Mouse (Mus musculus): ENCODE measurements around the gene Ror2.
A peak's percentile ranks its signal among the peaks of the same experiment; 100 is the strongest.

Ror2 gene

DNA sequence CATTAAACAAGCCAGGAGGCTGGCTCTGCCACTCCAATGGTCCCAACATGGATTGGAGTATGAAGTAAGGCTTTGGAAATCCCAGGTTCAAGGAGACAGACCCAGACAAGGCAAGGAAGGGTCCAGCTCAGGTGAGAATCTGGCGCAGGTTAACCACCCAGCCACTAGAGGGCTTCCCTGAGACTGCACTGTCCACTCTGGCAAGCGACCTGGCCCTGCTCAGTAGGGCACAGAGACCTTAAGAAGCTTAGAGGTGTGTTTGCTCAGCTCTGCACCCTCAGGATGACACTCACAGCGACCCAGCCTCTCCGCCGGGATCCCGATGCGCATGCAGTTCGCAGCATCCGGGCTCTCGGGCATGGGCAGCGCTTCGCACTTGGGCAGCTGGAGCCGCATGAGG is 167.5 kb downstream of the Ror2 start:
- peak; percentile 48 for DNase-seq

DNA sequence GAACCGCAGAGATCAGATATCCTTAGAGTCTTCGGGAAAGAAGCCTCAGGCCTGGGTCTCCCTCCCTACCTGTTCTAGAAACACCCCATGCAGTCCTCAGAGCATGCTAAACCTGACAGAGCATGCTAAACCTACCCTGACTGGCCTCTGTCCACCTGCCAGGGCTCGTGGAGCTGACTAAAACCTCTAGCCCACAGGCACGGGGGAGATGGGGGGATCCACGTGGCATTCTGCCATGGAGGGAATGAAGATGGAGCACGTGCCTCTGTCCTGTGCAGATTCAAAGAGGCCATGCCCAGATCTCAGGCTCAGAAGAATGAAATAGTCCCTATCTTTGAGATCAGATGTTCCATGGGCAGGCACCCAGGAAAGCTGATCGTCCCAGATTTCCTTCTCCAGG is 168.0 kb downstream of the Ror2 start:
- DNase-seq, result no peak

DNA sequence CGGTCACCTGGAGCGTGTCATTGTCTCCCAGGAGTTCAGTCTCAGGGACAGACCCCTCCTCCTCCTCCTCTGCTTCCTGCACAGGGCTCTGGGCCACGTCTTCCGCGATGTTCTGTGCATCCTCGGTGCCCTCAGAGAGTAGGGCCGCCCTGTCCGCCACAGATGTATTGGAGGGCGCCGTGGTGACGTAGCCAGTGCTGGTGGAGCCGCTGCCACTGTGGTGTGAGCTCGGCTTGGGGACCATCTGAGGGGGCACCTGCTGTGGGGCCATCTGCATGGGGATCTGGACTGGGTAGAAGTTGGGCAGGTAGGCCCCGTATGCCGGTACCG is 175.7 kb downstream of the Ror2 start:
- DNase-seq, result no peak

DNA sequence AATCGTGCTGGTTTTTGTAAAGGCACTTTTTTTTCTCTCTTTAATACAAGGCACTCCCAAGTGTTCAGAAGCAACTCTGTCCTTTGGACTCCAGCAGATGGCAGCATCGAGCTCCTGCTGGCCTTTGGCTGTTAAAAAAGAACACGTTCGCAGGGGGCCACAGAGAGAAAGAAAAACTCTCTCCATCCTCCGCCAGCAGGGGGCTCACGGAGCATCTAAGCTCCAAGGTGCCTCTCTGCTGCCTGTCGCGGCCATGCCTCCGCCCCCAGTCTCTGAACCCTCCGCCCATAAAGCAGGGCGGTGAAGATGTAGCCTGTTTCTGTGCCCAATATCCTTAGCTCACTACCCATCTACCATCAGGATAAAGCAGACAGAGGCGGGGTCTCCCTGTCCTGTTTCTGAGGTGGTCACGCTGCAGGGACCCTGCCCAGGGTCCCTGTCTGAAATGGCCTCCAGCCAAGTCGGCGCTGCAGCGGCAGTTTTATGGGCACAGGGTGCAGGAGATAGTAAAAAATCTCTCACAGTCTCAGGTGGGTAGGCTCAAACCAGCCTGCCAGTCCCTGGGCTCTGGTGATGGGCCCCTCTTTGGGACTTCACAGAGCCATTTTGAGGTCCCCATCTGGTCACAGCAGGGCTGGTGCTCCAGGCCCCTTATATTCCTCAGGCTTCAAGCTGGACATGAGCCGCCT is 176.2 kb downstream of the Ror2 start:
- DNase-seq, result peak; percentile 87

DNA sequence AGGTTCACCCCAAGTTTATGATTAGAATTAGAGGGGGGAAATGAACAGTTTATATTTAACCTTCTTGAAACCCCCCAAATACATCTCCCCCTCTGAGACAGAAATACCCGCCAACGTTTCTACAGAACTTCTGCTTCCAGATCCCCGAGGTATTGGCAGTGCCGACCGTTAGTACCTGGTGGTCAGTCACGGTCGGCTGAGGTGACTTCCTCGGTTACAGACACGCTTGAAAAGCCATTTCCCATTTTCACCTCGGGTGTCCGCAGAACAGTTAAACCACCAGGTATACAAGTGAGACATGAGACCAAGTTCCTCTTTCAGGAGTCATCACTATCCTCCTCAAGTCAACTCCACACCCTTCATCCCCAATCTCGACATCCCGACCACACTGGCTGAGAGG is 179.2 kb downstream of the Ror2 start:
- DNase-seq, result no peak

DNA sequence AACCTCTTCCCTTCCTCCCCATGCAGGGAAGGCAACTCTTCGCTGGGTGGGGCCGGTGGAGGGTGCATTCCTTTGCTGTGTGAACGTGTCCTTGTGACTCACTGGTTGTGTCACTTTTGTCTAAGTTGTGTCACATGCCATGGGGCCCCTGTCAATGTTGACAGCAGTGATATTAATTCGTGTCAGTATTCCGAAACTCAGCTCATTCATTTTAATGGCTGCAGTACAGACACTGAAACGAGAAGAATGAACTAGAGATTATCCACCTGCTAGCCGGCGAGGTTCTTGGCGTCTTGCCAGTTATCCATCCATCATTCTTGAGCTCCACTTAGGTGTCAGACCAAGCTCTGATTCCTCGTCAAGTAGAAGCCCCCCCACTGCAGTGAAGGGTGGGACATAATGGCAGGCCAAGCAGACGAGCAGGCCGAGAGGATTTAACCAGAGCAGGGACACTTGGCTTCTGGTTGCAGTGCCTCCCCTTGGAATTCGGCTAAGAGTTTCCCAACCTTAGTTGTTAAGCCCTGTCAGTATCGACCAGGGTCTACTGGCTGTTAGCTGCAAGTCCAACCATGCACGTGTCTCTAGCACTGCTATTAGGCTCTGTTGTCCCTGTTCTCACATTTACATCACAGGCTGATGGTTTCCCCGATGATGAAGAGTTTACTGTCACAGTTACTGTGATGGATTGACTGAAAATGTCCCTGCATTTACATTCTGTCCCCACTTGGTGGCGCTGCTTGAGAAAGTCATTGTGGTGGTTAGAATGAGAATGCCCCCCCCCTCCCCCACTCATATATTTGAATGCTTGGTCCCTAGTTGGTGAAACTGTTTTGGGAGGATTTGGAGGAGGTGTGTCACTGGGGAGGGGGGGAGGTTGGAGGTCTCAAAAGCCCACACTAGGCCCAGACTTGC is 185.9 kb downstream of the Ror2 start:
- DNase-seq, result no peak

DNA sequence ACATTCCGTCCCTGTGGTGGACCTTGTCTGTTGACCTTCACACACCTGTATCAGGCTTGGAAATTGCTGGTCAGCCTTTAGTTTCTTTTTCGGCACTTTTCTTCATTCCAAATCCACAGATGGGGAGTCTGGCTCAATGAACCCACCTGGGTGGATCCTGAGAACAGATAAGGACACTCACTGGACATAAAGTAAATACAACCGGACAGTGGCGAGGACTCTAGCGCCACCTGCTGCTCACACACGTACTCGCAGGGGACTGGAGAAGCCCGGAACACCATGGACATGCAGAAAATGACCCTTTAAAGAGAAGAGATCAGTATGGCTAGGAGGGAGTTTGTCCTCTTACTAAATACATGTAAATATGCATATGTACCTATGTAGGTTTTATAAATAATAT is 189.3 kb downstream of the Ror2 start:
- peak; percentile 85 for DNase-seq

DNA sequence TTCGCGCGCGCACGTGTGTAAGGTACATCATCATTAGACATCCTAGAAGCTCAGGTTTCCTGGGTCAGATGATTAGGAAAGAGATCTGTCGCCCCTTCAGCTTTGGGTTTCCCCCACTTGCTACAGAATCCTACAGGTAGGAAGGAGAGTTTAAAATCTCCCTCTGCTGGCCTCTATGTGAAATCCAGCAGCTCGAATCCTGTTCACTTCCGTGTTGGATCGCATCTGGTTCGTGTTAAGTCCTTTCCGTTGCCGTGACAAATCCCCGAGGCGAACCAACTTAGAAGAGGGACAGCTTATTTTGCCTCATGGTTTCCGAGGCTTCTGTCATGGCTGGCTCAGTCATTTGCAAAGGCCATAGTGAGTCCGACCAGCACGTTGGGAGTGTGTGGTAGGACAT is 190.7 kb downstream of the Ror2 start:
- DNase-seq, result peak; percentile 22

DNA sequence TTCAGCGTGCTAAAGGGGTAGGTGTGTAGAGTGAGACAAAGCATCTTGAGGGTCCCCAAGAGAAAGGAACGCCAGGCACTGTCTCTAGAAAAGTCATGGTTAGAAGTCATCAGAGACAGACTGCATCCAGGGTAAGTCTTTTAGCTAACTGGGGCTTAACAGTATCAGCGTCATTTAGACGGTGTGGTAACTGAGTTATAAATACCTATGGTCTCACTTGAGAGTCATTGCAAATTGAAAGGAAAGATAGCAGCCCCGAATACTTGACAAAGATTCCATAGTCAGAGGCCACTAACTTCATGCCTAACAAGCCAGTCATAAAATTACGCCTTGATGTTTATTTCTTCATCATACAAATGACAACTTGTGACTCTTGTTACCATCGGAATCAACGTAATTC is 191.3 kb downstream of the Ror2 start:
- DNase-seq, result no peak

DNA sequence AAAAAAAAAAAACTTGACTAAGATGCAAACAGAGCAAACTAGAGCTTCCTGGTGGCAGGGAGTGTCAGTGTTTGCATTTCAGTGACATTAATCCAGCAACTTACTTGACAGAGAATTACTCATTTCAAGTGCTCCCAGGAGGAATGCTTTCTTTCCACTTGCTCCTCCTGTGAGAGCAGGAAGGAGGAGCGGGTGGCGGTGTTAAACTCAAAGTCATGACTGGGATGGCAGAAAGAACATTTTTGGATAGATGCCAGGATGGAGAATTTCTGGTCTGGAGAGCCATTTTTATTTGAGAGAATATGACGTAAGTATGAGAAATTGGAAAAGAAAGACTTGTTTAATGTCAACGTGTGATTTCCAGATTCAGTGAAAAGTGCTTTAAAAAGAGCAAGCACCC is 192.5 kb downstream of the Ror2 start:
- DNase-seq, result no peak

DNA sequence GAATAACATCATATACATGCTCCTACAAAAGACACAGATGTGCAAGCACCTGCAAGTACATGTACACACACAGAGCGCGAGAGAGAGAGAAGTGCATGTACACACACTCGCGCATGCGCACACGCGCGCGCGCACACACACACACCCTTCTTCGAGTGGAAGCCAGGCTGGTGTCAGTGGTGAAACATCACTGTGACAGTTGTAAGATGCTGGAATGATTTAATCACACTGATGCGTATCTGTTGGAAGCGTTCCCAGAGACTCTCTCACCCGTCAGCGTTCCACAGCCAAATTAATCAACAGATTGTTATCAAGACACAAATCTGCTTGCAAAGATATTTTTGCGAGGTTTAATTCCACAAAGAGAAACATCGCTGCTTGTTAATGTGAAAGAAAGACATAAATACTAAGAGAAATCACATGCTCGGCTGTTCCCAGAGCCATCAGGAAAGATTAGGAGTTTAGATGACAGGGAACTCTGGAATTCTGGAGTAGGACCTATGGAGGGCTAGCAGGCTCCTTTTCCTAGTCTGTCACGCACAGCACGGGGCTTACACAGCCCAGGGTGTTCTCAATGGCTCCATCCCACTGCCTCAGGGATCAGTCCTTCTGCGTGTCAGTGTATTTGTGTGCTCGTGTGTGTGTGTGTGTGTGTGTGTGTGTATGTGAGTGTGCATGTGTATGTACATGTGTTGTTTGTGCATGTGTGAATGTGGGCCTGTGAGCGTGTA is 199.2 kb downstream of the Ror2 start:
- no peak for DNase-seq

DNA sequence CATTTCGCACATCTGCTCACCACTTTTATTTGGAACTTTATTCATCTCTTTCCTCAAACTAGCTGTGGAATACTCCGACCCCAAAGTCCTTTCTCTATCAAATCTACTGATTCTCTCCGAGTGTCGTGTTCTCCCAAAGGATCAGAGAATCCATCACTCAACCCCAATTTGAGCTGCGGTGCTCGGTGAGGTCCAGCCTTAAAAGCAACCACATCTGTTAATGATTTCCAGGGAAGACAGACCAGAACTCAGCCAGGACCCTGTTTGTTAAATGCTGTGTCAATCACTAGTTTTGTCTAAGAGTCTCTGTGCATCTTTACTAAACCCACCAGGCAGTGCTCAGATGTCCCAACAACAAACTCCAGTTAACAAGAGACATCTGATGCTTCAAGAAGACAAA is 204.1 kb downstream of the Ror2 start:
- DNase-seq, result no peak

DNA sequence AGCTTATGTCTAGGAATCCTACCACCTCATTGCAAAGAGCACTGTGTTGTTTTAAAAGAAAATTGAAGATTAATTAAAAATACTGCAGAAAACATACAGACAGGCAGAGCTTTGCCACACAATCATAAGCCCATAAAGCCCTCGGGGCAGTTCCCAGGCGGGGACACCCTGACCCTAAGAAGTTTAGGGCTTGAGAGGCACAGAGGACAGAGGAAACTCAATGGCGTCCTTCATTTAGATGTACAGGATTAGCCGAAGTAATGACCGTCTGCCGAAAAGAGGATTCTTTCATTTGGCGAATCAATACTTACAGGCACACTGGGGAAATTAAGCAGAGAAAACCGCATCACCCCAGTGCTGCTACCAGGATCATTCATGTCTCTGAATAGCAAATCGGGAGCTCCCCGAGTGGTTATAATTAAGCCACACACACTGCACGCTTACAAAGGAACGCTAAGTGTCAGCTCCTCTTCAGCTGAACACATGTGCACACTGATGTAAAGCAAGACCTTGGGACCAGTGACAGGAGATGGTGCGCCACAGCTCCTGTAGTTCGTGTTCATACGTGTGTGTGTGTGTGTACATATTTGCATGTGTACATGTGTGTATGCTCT is 208.1 kb downstream of the Ror2 start:
- no peak for DNase-seq

DNA sequence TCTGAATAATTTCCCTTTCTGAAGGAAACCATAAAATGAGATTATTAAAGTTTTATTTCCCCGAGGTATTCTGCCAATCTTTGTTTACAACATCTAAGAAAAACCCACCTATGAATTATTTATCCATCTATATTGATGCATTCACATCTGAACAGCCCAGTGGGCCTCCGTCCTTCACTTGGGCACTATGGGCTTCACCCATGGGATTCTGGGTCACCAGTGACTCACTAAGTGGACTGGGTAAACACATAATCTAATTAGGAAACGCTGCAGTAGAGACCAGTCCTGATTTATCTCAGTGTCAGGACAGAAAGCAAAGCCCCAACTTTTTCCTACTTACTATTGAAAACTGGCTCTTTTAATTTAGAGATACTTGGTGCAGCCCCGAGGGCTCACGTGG is 210.9 kb downstream of the Ror2 start:
- DNase-seq, result no peak

DNA sequence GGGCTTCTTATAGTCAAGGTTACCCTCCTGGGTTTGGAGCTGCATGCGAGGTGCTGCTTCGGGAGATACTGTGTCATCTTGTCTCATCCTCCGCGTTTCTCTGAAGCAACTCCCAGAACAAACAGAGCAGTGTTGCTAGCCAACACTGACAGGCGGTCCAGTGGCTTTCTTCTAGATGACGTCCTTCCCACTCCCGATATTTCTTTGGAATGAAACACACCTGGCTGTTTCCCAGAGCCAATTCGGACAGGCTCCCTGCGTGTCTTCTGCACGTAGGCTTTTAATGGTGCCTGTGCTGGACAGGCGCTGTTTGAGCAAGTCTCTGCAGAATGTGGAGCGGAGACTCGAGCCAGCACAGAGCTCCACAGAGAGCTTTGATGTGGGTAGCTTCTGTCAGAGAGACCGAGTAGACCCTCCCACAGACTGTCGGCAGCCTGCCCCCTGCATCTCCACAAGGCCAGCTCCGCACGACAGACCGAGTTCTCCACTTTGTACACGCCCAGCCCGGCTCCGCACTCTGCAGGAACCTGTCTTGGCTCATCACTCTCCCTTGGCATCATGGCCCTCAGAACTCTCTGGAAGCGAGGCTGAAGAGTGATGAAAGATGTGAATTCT is 216.7 kb downstream of the Ror2 start:
- no peak for DNase-seq

DNA sequence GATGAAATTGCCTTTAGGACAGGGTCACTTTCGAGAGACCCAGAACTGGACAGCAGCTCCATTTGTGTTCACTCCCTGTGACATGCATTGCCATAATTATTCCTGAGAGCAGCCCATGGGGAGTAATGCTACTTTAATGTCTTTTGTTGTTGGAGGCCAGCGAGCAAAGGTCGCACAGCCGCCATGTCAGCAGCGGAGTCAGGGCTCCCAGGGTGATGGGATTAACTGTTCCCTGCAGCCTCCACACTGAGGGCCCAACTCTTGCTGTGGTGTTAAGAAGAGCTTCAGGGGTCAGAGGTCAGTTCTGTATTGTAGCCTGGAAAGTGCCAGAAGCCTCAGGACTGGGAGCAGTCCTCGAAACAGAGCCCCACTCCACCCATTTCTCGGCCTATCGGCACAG is 217.5 kb downstream of the Ror2 start:
- no peak for DNase-seq

DNA sequence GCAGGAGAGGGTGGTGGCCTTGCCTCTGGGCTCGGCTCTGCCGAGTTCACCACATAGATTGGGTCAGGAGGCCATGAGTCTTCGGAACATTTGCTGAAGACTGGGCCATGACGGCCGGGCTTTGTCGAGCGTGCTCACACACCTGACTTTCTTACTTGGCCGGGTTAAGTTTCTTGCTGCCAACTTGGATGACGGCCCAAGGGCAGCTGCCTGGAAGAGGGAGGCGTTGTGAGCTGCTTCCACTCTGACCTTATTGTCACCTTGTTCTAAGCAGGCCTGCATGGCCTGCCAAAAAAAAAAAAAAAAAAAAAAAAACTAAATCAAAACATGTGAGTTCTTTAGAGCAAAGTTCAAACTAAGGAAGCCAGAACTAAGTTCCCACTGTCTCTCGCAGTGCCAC is 218.0 kb downstream of the Ror2 start:
- DNase-seq, result peak; percentile 88

DNA sequence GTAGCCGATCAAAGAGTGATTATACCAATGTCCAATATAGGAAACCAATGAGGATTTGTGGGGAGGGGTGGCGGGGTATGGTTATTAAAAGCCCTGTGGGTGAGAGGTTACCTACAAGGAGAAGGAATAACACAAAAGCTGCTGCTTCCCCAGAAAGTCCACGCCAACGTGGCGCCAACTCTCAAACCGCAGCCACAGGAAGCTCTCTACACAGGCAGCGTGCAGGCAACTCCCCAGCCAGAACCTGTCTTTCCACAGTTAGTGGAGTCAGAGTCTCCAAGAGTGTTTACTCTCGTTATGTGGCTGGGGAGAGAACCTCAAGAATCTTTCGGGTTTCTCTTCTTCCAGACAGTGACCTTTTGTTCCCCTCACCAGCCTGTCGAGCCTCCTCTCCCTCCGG is 220.8 kb downstream of the Ror2 start:
- DNase-seq, result no peak

DNA sequence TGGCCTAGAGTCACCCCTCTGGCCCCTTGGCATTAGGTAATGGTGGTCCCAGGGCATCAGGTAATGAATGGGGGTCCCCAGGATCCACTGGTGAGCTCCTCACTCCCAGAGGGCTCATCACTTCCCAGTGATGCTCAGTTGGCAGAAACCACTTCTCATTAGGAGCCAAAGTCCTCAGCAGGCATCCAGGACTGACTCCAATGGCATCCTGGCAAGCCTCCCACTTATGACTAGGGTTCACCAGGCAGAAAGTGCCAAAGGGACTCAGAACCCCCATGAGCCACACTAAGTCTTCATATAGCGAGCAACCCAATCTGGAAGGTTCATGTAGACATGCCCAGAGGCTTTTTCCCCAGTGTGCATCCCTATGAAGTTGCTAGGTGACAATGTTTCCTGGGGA is 221.2 kb downstream of the Ror2 start:
- peak; percentile 56 for DNase-seq

Data from kidney, adult 18-20 months (tissue).